Mouse (Mus musculus) urinary bladder, postnatal 14 days (tissue): Measurements from ENCODE around the gene Ggct.

Source experiments
- DNase-seq: peaks from one replicate; pipeline ENCODE4 v3.0.0; 2021; ENCODE audit warnings: low spot score

The Ggct gene

GRCm38 (mm10) chr6:54948682-54949081 lies 44.1 kb downstream of the Ggct start:
- DNase-seq: no peak

DNA sequence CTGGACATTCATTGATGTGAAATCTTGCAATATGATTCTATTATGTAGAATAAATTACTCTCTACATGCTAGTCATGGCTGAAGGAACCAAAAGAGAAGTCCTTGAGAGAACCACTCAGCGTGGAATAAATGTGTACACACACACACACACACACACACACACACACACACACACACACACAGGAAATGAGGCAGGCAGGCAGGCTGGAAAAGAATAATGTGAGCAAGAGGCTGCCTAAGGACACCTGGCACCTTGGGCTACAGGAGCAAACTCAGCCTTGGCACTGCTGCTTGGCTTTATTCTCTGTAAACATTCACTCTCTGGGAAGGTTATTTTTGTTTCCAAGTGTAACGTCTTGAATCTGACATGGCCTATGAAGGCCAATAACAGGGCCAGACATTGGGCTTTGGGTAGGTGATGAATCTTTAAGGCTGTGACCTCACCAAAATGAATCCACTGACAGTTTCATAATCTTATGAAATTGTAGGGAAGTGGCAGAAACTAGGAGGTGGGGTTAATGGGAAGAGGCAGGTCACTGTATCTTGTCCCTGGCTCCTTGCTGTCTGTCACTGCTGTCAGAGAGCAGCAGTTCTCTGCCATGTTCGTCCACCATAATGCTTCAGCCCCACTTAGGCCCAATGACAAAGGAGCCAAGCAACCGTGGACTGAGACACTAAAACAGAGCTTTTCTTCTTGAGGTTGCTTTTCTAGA lies 46.4 kb downstream of the Ggct start:
- DNase-seq: no peak

DNA sequence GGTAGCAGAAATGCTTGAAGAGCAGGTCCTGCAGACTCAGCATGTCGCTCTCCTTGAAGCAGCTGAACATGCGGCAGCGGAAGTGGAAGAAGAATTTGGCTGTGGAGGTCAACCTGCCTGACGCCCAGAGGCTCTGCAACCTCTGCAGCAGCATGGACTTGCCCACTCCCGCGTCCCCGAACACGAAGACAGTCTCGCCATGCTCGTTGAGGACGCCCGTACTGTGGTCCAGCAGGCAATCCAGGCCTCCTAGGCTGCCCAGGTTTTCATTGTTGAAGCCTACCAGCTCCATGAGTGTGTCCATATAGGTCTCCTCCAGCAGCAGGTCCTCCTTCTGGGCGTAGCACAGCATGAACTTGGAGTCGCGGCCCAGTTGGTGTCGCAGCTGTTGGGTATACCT lies 48.2 kb downstream of the Ggct start:
- no peak for DNase-seq

- DNase-seq: no peak
These were observed 49.0 kb downstream of the Ggct start for GRCm38 (mm10) chr6:54943753-54944152.

DNA sequence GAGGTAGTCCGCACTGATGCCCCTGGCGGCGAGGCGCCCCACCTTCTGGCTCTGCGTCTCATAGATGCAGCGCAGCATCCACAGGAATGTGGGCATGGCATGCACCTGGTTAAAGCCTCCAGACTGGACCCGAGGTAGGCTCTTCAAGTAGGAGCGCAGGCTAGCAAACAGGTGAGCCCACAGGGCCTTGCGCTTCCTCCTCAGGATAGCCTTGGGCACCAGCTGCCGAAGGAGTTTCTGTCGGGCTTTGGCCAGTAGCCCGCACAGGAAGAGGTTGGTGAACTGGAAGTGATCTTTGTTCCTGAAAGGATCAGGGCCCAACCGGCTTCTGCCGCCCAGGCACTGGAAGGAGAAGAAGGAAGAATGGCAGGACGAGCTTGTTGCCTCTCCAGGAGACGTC lies 49.5 kb downstream of the Ggct start:
- no peak for DNase-seq

DNA sequence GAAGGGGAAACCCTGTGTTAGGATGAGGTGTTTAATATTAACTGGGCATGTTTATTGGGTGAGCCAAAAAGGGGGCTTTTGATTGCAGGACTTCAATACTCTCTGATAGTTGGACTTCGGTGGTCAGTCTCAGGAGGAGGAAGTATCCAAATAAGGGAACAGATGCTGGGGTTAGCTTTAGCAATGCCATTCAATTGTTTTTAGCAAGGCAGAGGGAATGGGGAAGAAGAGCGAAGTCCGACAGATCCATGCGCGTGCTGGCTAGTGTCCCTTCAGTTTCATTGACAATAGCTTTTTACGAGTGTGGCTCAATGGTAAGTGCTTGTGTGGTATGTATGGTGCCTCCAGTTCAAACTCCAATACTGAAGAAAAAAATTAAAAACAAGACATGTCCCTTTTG lies 51.6 kb downstream of the Ggct start:
- DNase-seq: no peak

GRCm38 (mm10) chr6:54940126-54940525 lies 52.6 kb downstream of the Ggct start:
- no peak for DNase-seq

DNA sequence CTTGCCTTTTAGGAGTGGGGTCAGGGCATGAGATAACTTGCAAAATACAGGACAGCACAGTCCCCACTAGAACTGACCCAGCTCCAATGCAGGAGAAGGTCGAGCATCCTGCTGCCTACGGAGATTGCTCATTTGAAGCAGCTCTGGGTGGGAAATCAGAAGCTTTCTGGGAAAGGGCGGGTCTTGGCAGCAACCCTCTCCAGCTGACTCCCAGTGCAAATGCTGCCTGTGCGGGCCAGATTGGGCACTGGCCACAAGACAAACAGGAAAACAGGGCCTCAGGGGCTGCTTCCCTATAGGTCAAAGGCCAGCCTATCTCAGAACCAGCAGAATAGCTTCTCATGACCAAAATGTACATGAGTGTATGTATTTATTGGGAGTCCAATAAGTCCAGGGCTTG lies 53.1 kb downstream of the Ggct start:
- DNase-seq: peak; percentile 38

DNA sequence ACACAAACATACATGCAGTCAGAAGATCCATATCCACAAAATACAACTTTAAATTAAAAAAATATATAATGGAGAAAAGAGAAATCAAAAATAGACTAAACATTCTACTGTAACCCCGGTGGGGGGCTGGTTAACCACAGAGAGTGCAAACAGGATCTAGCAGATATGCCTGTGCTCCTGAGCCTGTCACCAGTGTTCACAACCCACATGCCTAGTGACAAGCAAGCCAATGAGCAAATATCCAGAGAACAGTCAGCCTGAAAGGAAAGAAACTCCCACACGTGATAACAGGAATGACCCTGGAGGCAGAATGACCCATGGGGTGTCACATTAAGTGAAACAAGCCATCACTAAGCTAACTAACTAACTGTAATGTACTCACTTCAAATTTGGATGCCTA lies 56.3 kb downstream of the Ggct start:
- DNase-seq: no peak

DNA sequence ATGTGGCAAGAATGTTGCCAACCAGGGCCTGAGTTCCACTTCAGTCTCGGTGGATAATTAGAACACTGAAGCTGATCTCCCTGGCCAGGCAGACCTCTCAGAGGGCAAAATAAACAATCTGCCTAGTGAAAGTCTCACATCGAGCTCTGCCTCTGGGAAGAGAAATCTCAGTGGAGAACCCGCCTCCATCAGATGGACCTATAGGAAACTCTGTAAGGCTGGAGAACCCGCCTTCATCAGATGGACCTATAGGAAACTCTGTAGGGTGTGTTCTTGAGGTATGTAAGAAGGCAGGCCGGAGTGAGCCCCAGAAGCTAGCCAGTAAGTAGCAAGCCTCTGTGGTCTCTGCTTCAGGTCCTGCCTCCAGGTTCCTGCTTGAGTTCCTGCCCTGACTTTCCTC lies 57.8 kb downstream of the Ggct start:
- no peak for DNase-seq

- no peak for DNase-seq
These were observed 58.4 kb downstream of the Ggct start for GRCm38 (mm10) chr6:54934313-54934712.

- no peak for DNase-seq
These were observed 58.9 kb downstream of the Ggct start for GRCm38 (mm10) chr6:54933866-54934265.

- no peak for DNase-seq
These were observed 59.5 kb downstream of the Ggct start for GRCm38 (mm10) chr6:54933216-54933615.
